Mouse (Mus musculus): ENCODE results near the gene Ppbp.

- TF ChIP-seq CTCF (conservative IDR thresholded peaks at IDR 0.05; ENCODE audit: insufficient read depth, insufficient read length, low read depth, low read length), result no peak
- TF ChIP-seq POLR2A (IDR thresholded peaks at IDR 0.05; ENCODE audit: low read depth, low read length), result no peak
These were observed at the start of gene Ppbp for GRCm38 (mm10) chr5:90768218-90768617.
